Mouse (Mus musculus) lung, adult 2 months (tissue): ENCODE results near the gene Sash1. TPM values are rescaled to one million over a fixed set of nuclear protein-coding genes. Genes with fewer than 3 reads are reported as not detected.

Source experiments
- DNase-seq: peaks from one replicate; pipeline ENCODE4 v3.0.0; 2022
- H3K4me1 ChIP-seq: fragments of 200-500 bp; 2 replicates; pipeline ENCODE4 v1.6.1; 2011; ENCODE audit warnings: low read length; ENCODE audit not compliant: control insufficient read depth, insufficient read depth
- H3K4me3 ChIP-seq: fragments of 200-500 bp; replicated peaks from 2 replicates; pipeline ENCODE3; 2011; ENCODE audit warnings: low read depth, mild to moderate bottlenecking, control low read depth, low read length; ENCODE audit errors: extremely low read depth
- CTCF ChIP-seq: fragments of 200-500 bp; IDR thresholded peaks from 2 replicates; pipeline ENCODE4 v1.5.1; 2011; ENCODE audit warnings: mild to moderate bottlenecking, low read length, control low read depth; ENCODE audit not compliant: insufficient read depth
- POLR2A ChIP-seq: fragments of 200-500 bp; IDR thresholded peaks from 2 replicates; pipeline ENCODE4 v1.6.1; 2011; ENCODE audit warnings: low read depth, mild to moderate bottlenecking, control low read depth, low read length, borderline replicate concordance; ENCODE audit errors: extremely low read depth
- WGBS: fragments of 180-500 bp; shearing (Covaris S2); methylation state at CpG from one replicate; pipeline ENCODE4 v1.1.7; 2018; 5-methylcytosine and 5-hydroxymethylcytosine counted together
- polyA plus RNA-seq: library from polyadenylated mRNA; depleted of rRNA; stranded (reverse); fragments of >200 nt; gene quantifications from 2 replicates; pipeline ENCODE4 v1.2.3, GENCODE M21; 2012

The Sash1 gene
- polyA plus RNA-seq, 1 experiment, result 34.9 TPM

- 12% methylated on average over 4 of the region's 4 CpGs for WGBS
- Histone ChIP-seq H3K4me1 (peaks cover 17% of the 10 kb centered on the region), H3K4me3 (peak overlapping the region; percentile 50)
- DNase-seq, result no peak
- TF ChIP-seq CTCF (no peak), POLR2A (no peak)
Observed at GRCm38 (mm10) chr10:8883686-8884085, 2.2 kb downstream of the Sash1 start.

- 41% methylated on average over 2 of the region's 2 CpGs for WGBS
- H3K4me1 ChIP-seq, result peaks cover 17% of the 10 kb centered on the region
- TF ChIP-seq POLR2A (no peak), CTCF (no peak)
- no peak for DNase-seq
- H3K4me3 ChIP-seq, result no peak overlapping the region
Observed at GRCm38 (mm10) chr10:8881736-8882135, 4.1 kb downstream of the Sash1 start.

DNA sequence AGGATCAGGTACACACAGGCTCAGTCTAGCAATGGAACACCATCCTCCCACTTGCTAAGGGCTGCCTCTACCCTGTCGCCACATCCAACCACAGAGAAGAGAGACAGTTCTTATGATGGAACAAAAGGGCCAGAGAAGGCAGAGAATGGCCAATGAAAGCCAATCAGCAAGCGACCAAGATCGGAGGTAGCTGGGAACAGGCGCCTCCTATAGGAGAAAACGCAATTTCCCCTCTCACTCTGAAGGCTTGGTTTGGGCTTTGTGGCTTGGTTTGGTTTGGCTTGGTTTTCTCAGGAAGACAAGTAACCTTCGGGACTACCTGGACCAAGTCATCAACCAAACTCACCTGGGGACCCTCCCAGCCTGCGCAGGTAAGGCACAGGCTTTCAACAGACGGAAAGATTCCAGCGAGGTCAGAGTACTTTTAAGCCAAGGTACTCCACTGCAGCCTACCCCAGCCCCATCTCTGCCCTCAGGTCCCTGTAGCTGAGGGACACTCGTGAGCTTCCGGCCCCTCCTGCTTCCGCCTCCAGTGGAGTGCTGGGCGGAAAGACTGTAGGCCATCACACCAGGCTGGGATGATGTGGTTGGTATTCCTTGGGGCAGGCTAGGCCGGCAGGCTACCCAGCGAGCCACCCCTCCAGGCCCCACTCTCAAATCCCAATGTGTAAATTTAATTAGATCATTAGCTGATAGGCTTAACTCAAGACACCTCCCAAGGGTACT is 4.8 kb downstream of the Sash1 start:
- no peak for TF ChIP-seq CTCF
- TF ChIP-seq POLR2A, result no peak
- Histone ChIP-seq H3K4me3 (no peak overlapping the region), H3K4me1 (peaks cover 19% of the 10 kb centered on the region)
- DNase-seq, result no peak
- 82% methylated on average over 15 of the region's 15 CpGs for WGBS

DNA sequence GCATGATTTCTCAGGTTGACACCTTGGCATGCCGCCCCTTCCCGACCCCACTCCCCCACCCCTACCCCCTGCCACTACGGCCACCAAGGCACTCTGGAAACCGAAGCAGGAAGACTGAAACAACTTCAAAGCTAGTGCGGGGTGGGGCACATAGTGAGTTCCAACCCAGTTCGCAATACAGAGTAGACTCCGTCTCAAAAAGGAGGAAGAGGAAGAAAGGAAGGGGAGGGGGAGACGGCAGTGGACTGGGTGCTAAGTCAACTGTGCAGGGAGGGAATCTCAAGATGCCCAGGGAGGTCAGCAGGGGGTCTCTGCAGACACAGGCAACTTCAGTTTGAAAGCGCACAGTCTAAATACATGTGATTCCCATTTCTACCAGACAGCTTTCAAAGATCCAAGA is 7.0 kb downstream of the Sash1 start:
- Histone ChIP-seq H3K4me3 (peak overlapping the region; percentile 15), H3K4me1 (peaks cover 32% of the 10 kb centered on the region)
- 36% methylated on average over 9 of the region's 9 CpGs for WGBS
- TF ChIP-seq POLR2A, result no peak
- TF ChIP-seq CTCF, result no peak
- DNase-seq, result no peak

DNA sequence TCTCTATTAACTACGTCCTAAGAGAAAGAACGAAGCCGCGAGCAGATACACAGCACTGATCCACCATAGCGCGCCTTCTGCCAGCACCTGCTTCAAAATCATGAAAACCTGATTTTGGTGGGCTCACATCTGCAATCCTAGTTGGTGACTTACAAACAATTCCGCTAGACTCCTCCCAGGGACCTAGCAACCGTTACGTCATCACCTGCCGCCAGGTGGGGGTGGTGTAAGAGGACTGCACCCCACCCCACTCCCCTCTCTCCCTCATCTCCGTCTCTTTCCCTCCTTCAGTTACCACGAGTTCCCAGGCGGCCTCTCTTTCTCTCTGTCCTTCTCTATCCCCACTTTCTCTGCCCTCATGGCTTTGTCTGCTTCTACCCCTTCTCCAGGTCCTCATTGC is 7.5 kb downstream of the Sash1 start:
- no peak overlapping the region for H3K4me3 ChIP-seq
- no peak for TF ChIP-seq CTCF
- TF ChIP-seq POLR2A, result no peak
- no peak for DNase-seq
- 78% methylated on average over 13 of the region's 13 CpGs for WGBS
- H3K4me1 ChIP-seq, result peaks cover 36% of the 10 kb centered on the region

DNA sequence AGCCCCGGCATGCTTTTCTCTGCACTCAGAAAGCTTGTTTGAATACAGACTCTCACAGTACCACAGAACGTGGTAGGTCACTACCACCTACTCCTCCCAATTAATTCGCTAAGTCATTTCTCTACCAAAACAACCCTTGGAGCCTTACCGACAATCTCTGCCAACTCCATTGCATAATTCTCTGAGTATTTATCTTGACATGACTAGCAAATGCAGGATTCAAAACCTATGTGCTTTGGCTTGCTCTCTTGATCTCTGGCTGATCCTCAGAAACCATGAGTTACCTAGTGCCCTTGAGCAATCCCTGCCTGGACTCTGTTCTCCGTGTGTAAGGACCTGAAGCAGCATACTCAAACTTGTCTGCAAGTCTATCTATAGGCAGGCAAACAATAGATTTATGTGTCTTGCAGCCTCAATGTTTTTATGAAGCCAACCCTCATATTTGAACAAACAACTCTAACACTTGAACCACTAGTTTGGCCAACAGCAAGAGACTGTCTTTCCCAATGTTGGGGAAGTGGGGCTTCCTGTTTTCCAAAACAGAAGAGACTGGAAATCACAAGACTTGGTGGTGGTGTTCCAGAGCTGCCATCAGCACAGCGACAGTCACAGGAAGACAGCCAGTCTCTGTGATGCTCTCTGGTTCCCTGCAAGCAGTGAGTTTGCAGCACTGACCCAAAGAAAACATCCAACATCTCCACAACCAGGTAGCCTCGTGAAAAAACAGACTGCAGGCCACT is 12.1 kb downstream of the Sash1 start:
- WGBS, result 18% methylated on average over 7 of the region's 7 CpGs
- no peak for DNase-seq
- H3K4me1 ChIP-seq, result peaks cover 26% of the 10 kb centered on the region
- no peak overlapping the region for H3K4me3 ChIP-seq
- TF ChIP-seq POLR2A (no peak; the same call in 1 of the 2 replicates), CTCF (no peak)

- WGBS, result 82% methylated on average over 3 of the region's 3 CpGs
- Histone ChIP-seq H3K4me1 (peaks cover 26% of the 10 kb centered on the region), H3K4me3 (no peak overlapping the region)
- TF ChIP-seq CTCF (no peak), POLR2A (no peak)
- no peak for DNase-seq
Observed at GRCm38 (mm10) chr10:8872788-8873187, 13.1 kb downstream of the Sash1 start.

GRCm38 (mm10) chr10:8871935-8872334 is 13.9 kb downstream of the Sash1 start:
- whole genome bisulfite sequencing, result 52% methylated on average over 1 of the region's 1 CpGs
- no peak for DNase-seq
- TF ChIP-seq CTCF (no peak), POLR2A (no peak)
- H3K4me1 ChIP-seq, result peaks cover 28% of the 10 kb centered on the region
- H3K4me3 ChIP-seq, result no peak overlapping the region

GRCm38 (mm10) chr10:8870368-8870767 is 15.5 kb downstream of the Sash1 start:
- Histone ChIP-seq H3K4me1 (peaks cover 29% of the 10 kb centered on the region), H3K4me3 (no peak overlapping the region)
- TF ChIP-seq POLR2A (no peak), CTCF (no peak)
- DNase-seq, result no peak
- WGBS, result 37% methylated on average over 3 of the region's 3 CpGs
